Mouse (Mus musculus) thymus, adult 2 months (tissue): ENCODE results near the gene Cpne5. TPM values are rescaled to one million over a fixed set of nuclear protein-coding genes. Genes with fewer than 3 reads are reported as not detected.

Source experiments
- DNase-seq: peaks from one replicate; pipeline ENCODE4 v3.0.0; 2021
- H3K27ac ChIP-seq: fragments of 200-500 bp; 2 replicates; pipeline ENCODE4 v1.5.1; 2012; ENCODE audit warnings: low read length, control low read depth; ENCODE audit not compliant: control insufficient read depth, insufficient read depth
- H3K27me3 ChIP-seq: fragments of 200-500 bp; 2 replicates; pipeline ENCODE4 v1.6.1; 2012; ENCODE audit warnings: mild to moderate bottlenecking, low read length, moderate library complexity, mixed read lengths; ENCODE audit not compliant: control insufficient read depth, insufficient read depth
- H3K36me3 ChIP-seq: fragments of 200-500 bp; 2 replicates; pipeline ENCODE4 v1.6.1; 2012; ENCODE audit warnings: mild to moderate bottlenecking, low read length, moderate library complexity; ENCODE audit not compliant: control insufficient read depth, insufficient read depth
- H3K4me1 ChIP-seq: fragments of 200-500 bp; replicated peaks from 2 replicates; pipeline ENCODE4 v1.6.1; 2012; ENCODE audit warnings: low read length; ENCODE audit not compliant: control insufficient read depth, insufficient read depth
- H3K4me3 ChIP-seq: fragments of 200-500 bp; 2 replicates; pipeline ENCODE4 v1.5.1; 2012; ENCODE audit warnings: mild to moderate bottlenecking, low read length, control low read depth, moderate library complexity; ENCODE audit not compliant: control insufficient read depth, insufficient read depth
- CTCF ChIP-seq: fragments of 200-500 bp; IDR thresholded peaks from 2 replicates; pipeline ENCODE4 v1.5.1; 2012; ENCODE audit warnings: mild to moderate bottlenecking, control low read depth, low read length, moderate library complexity, borderline replicate concordance; ENCODE audit not compliant: control insufficient read depth, poor library complexity, insufficient read depth; ENCODE audit errors: extremely low read depth
- POLR2A ChIP-seq: fragments of 200-500 bp; IDR thresholded peaks from 2 replicates; pipeline ENCODE4 v1.6.1; 2012; ENCODE audit warnings: mild to moderate bottlenecking, low read length, control low read depth, moderate library complexity; ENCODE audit not compliant: control insufficient read depth, poor library complexity, insufficient read depth; ENCODE audit errors: extremely low read depth
- WGBS: fragments of 180-500 bp; shearing (Covaris S2); methylation state at CpG from one replicate; pipeline ENCODE4 v1.1.7; 2018; 5-methylcytosine and 5-hydroxymethylcytosine counted together
- polyA plus RNA-seq: library from polyadenylated mRNA; depleted of rRNA; stranded (reverse); fragments of >200 nt; gene quantifications from 2 replicates; pipeline ENCODE4 v1.2.3, GENCODE M21; 2012

Gene Cpne5
- polyA plus RNA-seq, 1 experiment: 4.6 TPM

DNA sequence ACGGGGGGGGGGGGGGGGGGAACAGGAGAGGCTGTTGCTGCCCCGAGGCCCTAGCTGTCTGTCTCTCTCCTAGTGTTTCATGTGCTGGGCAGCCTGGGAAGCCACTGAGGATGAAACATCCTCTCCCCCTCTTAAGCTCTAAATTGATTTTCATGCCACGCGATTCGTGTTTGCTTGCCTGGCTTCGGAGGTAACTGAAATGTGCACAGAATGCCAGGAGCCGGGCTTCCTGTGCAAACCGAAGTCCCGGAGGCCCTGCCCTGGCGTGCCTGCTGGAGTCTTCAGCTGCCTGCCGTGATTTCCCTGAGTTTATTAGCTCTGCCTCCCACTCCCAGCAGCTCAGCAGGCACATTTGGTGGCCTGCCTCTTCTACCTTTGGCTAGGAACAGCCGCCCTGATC, 6.9 kb upstream of the Cpne5 start:
- Histone ChIP-seq H3K36me3 (peaks cover 3% of the 10 kb centered on the region; the same call in 1 of the 2 replicates), H3K4me1 (no peaks in the 10 kb centered on the region), H3K27ac (no peak overlapping the region), H3K27me3 (no peaks in the 10 kb centered on the region), H3K4me3 (no peak overlapping the region)
- 84% methylated on average over 12 of the region's 12 CpGs for WGBS
- DNase-seq: no peak
- TF ChIP-seq POLR2A (no peak), CTCF (no peak)

DNA sequence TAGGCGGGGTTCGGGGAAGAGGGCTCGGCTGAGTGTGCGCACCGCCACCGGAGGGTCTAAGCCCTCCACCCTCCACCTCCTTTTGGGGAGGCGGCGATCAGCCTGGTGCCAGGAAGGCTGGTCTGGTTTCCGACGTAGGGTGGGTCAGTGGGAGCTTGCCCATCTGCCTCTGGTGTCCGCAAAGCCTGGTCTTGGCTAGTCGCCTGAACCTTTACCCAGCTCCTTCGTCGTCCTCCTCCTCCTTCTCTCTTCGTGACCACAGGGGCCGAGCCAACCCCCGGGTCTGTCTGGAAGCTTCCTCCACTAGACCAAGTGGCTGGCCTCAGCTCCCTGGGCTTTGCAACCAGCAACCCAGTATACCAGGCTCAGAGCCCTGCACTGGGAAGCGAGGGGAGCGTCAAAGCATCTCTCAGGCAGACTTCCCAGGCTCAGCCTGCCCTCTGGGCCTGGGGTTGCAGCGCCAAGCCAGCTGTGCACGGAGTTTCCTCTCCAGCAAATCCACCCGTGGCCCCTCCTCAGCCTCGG, 516 bp upstream of the Cpne5 start:
- TF ChIP-seq CTCF: no peak
- TF ChIP-seq POLR2A: no peak
- Histone ChIP-seq H3K4me3 (no peak overlapping the region), H3K4me1 (peaks cover 8% of the 10 kb centered on the region), H3K27me3 (peaks cover 24% of the 10 kb centered on the region), H3K27ac (no peak overlapping the region), H3K36me3 (no peaks in the 10 kb centered on the region)
- DNase-seq: no peak
- 4% methylated on average over 23 of the region's 23 CpGs for WGBS

DNA sequence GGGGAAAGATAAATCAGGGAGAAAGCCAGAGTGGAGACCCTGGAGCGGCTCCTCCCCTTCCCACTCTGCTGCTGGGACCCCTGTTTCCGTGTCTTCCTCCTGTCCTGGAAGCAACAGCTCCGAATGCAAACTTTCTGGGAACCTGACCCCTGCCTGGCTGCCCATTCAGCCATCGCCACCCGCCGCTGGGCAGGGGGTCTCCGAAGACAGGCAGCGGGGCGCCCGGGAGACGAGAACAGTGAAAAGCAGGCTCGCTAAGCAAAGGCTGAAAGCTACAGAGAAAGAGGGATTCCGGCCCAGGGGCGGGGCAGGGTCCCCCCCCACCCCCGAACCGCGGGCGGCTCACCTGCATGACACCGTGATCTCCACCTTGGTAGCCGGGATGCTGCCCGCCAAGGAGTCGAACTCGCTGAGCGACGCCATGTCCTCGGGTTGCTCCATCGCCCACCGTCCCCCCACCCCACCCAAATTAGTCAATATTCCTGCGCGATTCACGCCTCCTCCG, 648 bp downstream of the Cpne5 start:
- H3K27ac ChIP-seq: no peak overlapping the region
- peaks cover 24% of the 10 kb centered on the region for H3K27me3 ChIP-seq
- no peak for DNase-seq
- no peaks in the 10 kb centered on the region for H3K36me3 ChIP-seq
- H3K4me1 ChIP-seq: peaks cover 8% of the 10 kb centered on the region
- peak overlapping the region; percentile 22 for H3K4me3 ChIP-seq
- TF ChIP-seq POLR2A: no peak
- peak; percentile 9; the same call in 1 of the 2 replicates for TF ChIP-seq CTCF
- WGBS: 4% methylated on average over 32 of the region's 32 CpGs

DNA sequence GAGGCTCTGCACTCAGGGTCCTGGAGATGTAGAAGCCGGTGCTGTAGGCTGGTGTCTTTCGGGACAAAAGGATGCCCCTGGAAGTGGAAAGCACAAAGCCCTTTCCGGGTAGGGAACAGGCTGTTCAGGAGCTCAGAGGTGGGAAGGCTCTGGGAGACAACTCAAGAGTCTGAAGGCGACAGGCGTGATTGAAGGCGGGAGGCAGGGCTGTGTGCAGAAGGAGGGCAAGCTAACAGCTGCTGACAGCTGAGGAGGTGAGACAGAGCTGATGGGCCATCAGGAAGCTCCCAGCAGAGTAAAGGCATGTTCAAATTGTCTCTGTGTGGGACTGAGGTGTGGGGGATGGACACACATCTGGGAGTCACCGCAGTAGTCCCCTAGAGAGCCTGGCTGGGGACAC, 1.9 kb downstream of the Cpne5 start:
- no peak for TF ChIP-seq POLR2A
- no peak for TF ChIP-seq CTCF
- H3K4me3 ChIP-seq: no peak overlapping the region
- no peak for DNase-seq
- H3K27me3 ChIP-seq: peaks cover 24% of the 10 kb centered on the region
- 91% methylated on average over 7 of the region's 7 CpGs for WGBS
- no peaks in the 10 kb centered on the region for H3K36me3 ChIP-seq
- peaks cover 8% of the 10 kb centered on the region for H3K4me1 ChIP-seq
- no peak overlapping the region for H3K27ac ChIP-seq

DNA sequence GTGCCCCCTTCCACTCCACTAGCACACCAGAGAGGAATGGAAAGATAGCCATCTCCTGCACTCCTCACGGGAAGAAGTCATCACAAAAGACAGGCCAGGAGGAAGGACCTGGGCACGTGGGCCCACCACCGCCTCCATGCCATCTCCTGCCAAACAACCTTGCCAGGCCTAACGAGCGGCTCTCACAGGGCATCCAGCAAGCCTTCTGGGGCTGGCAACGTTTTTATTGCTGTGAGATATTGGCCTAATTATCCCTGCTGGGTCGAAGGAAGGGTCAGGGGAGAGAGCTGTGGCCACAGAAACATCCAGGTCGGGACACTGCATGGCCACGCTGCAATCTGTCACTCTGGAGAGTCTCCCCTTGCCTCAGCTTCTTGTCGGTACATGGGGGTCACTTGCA, 6.9 kb downstream of the Cpne5 start:
- no peak for DNase-seq
- WGBS: 91% methylated on average over 10 of the region's 10 CpGs
- H3K27ac ChIP-seq: no peak overlapping the region
- TF ChIP-seq CTCF (no peak), POLR2A (no peak)
- H3K4me1 ChIP-seq: no peaks in the 10 kb centered on the region
- no peaks in the 10 kb centered on the region for H3K36me3 ChIP-seq
- no peak overlapping the region for H3K4me3 ChIP-seq
- peaks cover 2% of the 10 kb centered on the region; the same call in 1 of the 2 replicates for H3K27me3 ChIP-seq

DNA sequence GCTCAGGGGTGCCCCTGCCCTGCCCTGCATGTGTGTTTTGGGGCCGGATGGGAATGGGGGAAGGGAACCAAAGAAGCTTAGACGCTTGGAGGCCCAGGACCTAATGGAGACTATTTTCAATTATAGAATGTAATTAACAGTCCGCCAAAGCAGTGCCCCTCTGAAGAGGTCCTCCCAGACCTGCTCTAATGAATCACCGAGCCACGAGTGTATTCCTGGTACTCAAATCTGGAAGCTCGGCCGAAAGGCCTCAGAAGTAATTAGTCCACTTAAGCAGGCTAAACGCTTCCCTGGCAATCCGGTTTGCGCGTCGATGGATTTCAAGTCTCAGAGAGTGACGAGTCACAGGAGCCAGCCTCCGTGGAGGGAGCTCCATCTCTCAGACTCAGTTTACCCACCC, 17.3 kb downstream of the Cpne5 start:
- WGBS: 94% methylated on average over 14 of the region's 14 CpGs
- TF ChIP-seq POLR2A (no peak), CTCF (no peak)
- H3K4me3 ChIP-seq: no peak overlapping the region

More for the DNA sequence above, 17.3 kb downstream of the Cpne5 start:
- Histone ChIP-seq H3K36me3 (no peaks in the 10 kb centered on the region), H3K27ac (no peak overlapping the region), H3K27me3 (no peaks in the 10 kb centered on the region; the same call in 1 of the 2 replicates), H3K4me1 (no peaks in the 10 kb centered on the region)
- no peak for DNase-seq
